Mouse (Mus musculus): ENCODE results near the gene Gm609. TPM values are rescaled to one million over a fixed set of nuclear protein-coding genes. Genes with fewer than 3 reads are reported as not detected.

Gm609 gene
- polyA plus RNA-seq, 1 experiment from 2014 or later: not detected

- no peak overlapping the region for H3K4me2 ChIP-seq (ENCODE audit: low read depth)
- H3K9ac ChIP-seq (ENCODE audit: low read length): no peak overlapping the region
- H3K9me3 ChIP-seq (ENCODE audit: control insufficient read depth, low read length): no peaks in the 10 kb centered on the region
- WGBS: 70% methylated on average over 2 of the region's 2 CpGs
- H3K4me3 ChIP-seq (ENCODE audit: low read depth, low read length): no peak overlapping the region
- no peaks in the 10 kb centered on the region for H3K36me3 ChIP-seq (ENCODE audit: control insufficient read depth, insufficient read depth, low read length)
- no peaks in the 10 kb centered on the region for H3K4me1 ChIP-seq (ENCODE audit: control insufficient read depth, insufficient read depth, low read length)
- H3K27ac ChIP-seq (ENCODE audit: low read depth, low read length): no peak overlapping the region
- DNase-seq (ENCODE audit: low spot score): no peak
- ATAC-seq (ENCODE audit: insufficient read depth, low FRiP score, low TSS enrichment): no peak
- no peaks in the 10 kb centered on the region for H3K27me3 ChIP-seq (ENCODE audit: control insufficient read depth, insufficient read depth, low read length)
Measured at GRCm38 (mm10) chr16:45402951-45403350, 89.8 kb downstream of the Gm609 start.

DNA sequence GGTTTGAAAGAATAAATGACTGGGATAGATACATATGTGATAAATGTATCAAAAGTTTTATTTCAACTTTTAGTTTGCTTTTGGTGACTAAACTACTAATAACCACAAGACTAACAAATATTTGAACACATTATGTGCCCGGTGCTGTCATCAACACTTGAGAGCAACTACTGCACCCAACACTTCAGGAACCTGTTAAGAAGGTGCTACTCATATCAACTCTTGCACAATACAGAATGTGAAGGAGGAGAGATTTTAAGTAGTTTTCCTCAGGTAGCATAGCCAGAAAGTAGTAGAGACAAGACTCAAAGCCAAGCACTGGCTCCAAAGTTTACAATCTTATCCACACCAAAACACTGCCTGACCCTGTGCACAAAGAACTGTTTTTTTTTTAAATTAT is 90.7 kb downstream of the Gm609 start:
- ATAC-seq (ENCODE audit: insufficient read depth, low FRiP score, low TSS enrichment) (no peak), DNase-seq (ENCODE audit: low spot score) (no peak)
- Histone ChIP-seq H3K9me3 (ENCODE audit: control insufficient read depth, low read length) (no peaks in the 10 kb centered on the region), H3K4me2 (ENCODE audit: low read depth) (no peak overlapping the region), H3K27ac (ENCODE audit: low read depth, low read length) (no peak overlapping the region), H3K36me3 (ENCODE audit: control insufficient read depth, insufficient read depth, low read length) (no peaks in the 10 kb centered on the region), H3K4me3 (ENCODE audit: low read depth, low read length) (no peak overlapping the region), H3K27me3 (ENCODE audit: control insufficient read depth, insufficient read depth, low read length) (no peaks in the 10 kb centered on the region), H3K4me1 (ENCODE audit: control insufficient read depth, insufficient read depth, low read length) (no peaks in the 10 kb centered on the region), H3K9ac (ENCODE audit: low read length) (no peak overlapping the region)
- 93% methylated on average over 1 of the region's 1 CpGs for WGBS

GRCm38 (mm10) chr16:45399947-45400555 is 92.7 kb downstream of the Gm609 start:
- Histone ChIP-seq H3K4me2 (ENCODE audit: low read depth) (no peak overlapping the region), H3K4me1 (ENCODE audit: control insufficient read depth, insufficient read depth, low read length) (no peaks in the 10 kb centered on the region), H3K9ac (ENCODE audit: low read length) (no peak overlapping the region), H3K36me3 (ENCODE audit: control insufficient read depth, insufficient read depth, low read length) (no peaks in the 10 kb centered on the region), H3K9me3 (ENCODE audit: control insufficient read depth, low read length) (no peaks in the 10 kb centered on the region), H3K4me3 (ENCODE audit: low read depth, low read length) (no peak overlapping the region), H3K27me3 (ENCODE audit: control insufficient read depth, insufficient read depth, low read length) (no peaks in the 10 kb centered on the region), H3K27ac (ENCODE audit: low read depth, low read length) (no peak overlapping the region)
- 71% methylated on average over 9 of the region's 9 CpGs for WGBS
- DNase-seq (ENCODE audit: low spot score): no peak
- no peak for ATAC-seq (ENCODE audit: insufficient read depth, low FRiP score, low TSS enrichment)

DNA sequence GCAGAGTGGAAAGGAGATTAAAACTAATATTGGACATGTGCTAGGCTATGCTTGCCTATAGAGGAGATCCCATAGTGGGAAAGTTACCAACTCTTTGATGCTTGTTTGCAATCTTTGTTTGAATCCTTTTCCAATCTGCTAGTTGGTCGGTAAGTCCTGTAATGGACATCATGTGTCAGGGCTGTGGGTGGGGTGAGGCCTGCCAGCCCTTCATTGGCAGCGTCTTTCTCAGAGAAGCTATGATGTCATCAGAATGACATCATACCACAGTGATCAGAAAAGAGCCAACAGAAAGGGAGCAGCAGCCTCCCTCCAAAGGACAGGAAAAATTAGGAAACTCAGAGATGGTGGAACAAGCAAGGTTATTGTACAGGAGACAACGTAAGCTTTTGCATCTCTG is 93.4 kb downstream of the Gm609 start:
- Histone ChIP-seq H3K27me3 (ENCODE audit: control insufficient read depth, insufficient read depth, low read length) (no peaks in the 10 kb centered on the region), H3K4me1 (ENCODE audit: control insufficient read depth, insufficient read depth, low read length) (no peaks in the 10 kb centered on the region)

DNA sequence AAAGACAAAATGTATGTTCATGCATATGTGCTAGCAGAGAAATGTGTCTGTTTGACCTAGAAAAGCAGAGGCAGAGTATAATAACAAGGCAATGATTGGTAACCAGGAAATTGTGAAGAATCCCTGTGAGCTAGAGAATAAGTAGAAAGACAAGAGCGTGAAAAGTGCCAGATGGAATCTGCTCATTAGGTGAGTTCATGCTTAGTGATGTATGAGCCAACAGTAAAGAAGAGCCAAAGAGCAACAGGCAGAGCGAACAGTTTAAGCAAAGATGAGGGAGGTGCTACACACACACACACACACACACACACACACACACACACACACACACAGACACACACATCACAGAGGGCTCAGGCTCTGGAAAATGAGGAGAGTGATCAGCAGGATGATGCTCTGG is 95.3 kb downstream of the Gm609 start:
- Histone ChIP-seq H3K4me1 (ENCODE audit: control insufficient read depth, insufficient read depth, low read length) (no peaks in the 10 kb centered on the region), H3K4me2 (ENCODE audit: low read depth) (no peak overlapping the region), H3K36me3 (ENCODE audit: control insufficient read depth, insufficient read depth, low read length) (no peaks in the 10 kb centered on the region), H3K4me3 (ENCODE audit: low read depth, low read length) (no peak overlapping the region), H3K9ac (ENCODE audit: low read length) (no peak overlapping the region), H3K27ac (ENCODE audit: low read depth, low read length) (no peak overlapping the region), H3K9me3 (ENCODE audit: control insufficient read depth, low read length) (no peaks in the 10 kb centered on the region), H3K27me3 (ENCODE audit: control insufficient read depth, insufficient read depth, low read length) (no peaks in the 10 kb centered on the region)
- 92% methylated on average over 2 of the region's 2 CpGs for WGBS
- DNase-seq (ENCODE audit: low spot score) (no peak), ATAC-seq (ENCODE audit: insufficient read depth, low FRiP score, low TSS enrichment) (no peak)

More for the DNA sequence above, 93.4 kb downstream of the Gm609 start:
- no peak overlapping the region for H3K9ac ChIP-seq (ENCODE audit: low read length)
- no peak overlapping the region for H3K4me2 ChIP-seq (ENCODE audit: low read depth)
- H3K27ac ChIP-seq (ENCODE audit: low read depth, low read length): no peak overlapping the region
- no peaks in the 10 kb centered on the region for H3K9me3 ChIP-seq (ENCODE audit: control insufficient read depth, low read length)
- no peak for DNase-seq (ENCODE audit: low spot score)
- WGBS: 91% methylated on average over 3 of the region's 3 CpGs
- no peak for ATAC-seq (ENCODE audit: insufficient read depth, low FRiP score, low TSS enrichment)
- no peak overlapping the region for H3K4me3 ChIP-seq (ENCODE audit: low read depth, low read length)
- no peaks in the 10 kb centered on the region for H3K36me3 ChIP-seq (ENCODE audit: control insufficient read depth, insufficient read depth, low read length)

DNA sequence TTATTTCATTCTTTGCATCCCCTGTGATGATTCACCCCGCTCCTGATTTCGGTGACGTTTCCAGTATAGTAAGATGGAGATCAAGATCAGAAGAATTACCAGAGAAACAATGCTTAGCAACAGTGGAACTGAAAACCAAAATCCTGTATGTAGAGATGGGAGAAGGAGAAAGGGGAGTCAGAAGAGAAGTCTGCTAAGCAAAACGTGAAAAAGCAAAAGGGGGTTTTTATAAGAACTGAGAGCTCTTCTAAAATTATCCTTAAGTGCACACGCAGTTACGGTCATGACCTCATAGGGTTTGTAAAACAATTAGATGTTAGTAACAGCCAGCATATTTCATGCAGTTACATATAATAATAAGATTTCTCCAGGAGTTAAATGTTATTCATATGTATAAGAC is 100.5 kb downstream of the Gm609 start:
- DNase-seq (ENCODE audit: low spot score) (no peak), ATAC-seq (ENCODE audit: insufficient read depth, low FRiP score, low TSS enrichment) (no peak)
- Histone ChIP-seq H3K9me3 (ENCODE audit: control insufficient read depth, low read length) (no peaks in the 10 kb centered on the region), H3K36me3 (ENCODE audit: control insufficient read depth, insufficient read depth, low read length) (no peaks in the 10 kb centered on the region), H3K27ac (ENCODE audit: low read depth, low read length) (no peak overlapping the region), H3K4me1 (ENCODE audit: control insufficient read depth, insufficient read depth, low read length) (no peaks in the 10 kb centered on the region), H3K27me3 (ENCODE audit: control insufficient read depth, insufficient read depth, low read length) (no peaks in the 10 kb centered on the region), H3K4me2 (ENCODE audit: low read depth) (no peak overlapping the region), H3K9ac (ENCODE audit: low read length) (no peak overlapping the region), H3K4me3 (ENCODE audit: low read depth, low read length) (no peak overlapping the region)
- 94% methylated on average over 6 of the region's 6 CpGs for WGBS

DNA sequence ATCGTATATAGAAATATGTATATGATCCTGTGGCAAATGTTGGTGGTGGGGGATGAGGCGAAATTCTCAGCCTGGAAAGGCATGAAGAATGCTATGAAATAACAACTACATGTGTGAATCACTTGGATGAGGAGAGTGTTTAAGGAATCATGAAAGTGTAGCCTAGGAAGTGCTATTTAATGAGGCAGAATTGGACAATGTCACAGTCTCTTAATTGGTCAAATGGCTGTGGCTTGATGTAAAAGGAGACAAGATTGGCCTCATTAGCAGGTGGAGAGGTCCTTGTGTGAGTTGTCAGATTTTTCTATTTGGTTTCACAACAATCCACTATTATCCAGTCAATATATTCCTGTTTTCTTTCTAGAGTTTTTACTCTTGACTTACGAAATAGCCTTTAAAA is 101.1 kb downstream of the Gm609 start:
- ATAC-seq (ENCODE audit: insufficient read depth, low FRiP score, low TSS enrichment) (no peak), DNase-seq (ENCODE audit: low spot score) (no peak)
- no peak overlapping the region for H3K4me2 ChIP-seq (ENCODE audit: low read depth)
- no peak overlapping the region for H3K9ac ChIP-seq (ENCODE audit: low read length)
- no peaks in the 10 kb centered on the region for H3K27me3 ChIP-seq (ENCODE audit: control insufficient read depth, insufficient read depth, low read length)
- H3K4me1 ChIP-seq (ENCODE audit: control insufficient read depth, insufficient read depth, low read length): no peaks in the 10 kb centered on the region
- no peak overlapping the region for H3K4me3 ChIP-seq (ENCODE audit: low read depth, low read length)
- no peak overlapping the region for H3K27ac ChIP-seq (ENCODE audit: low read depth, low read length)
- no peaks in the 10 kb centered on the region for H3K9me3 ChIP-seq (ENCODE audit: control insufficient read depth, low read length)
- WGBS: 94% methylated on average over 3 of the region's 3 CpGs
- H3K36me3 ChIP-seq (ENCODE audit: control insufficient read depth, insufficient read depth, low read length): no peaks in the 10 kb centered on the region

DNA sequence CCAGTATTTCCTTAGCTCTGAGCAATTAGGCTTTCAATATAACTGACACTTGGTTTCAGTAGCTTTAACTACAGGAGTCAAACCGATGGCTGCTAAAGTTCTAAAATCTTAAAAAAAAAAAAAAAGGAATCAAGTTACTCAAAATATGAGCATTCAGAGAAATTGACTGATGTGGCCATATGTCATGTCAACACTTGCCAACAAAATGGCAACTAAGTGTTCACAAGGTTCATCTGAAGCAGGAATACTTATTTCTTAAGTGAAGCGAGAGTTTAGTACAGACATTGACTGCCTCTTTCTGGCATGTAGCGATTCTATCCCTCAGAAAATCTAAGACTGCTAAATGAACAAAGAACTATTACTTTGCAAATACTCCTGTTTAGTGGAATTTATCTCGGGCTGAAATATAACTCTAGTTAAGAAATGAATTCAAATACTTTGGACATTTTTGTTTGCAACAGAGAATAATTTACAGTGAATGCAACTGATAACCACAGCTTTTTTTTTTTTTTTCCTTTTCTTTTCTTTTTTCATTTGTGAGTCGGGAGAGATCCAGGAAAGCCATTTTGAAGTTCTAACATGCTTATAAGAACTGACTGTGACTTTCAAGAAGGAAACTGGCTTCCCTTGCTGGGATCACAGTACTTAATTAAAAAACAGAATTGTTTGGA is 102.3 kb downstream of the Gm609 start:
- Histone ChIP-seq H3K4me2 (ENCODE audit: low read depth) (no peak overlapping the region), H3K27ac (ENCODE audit: low read depth, low read length) (no peak overlapping the region), H3K27me3 (ENCODE audit: control insufficient read depth, insufficient read depth, low read length) (no peaks in the 10 kb centered on the region), H3K4me1 (ENCODE audit: control insufficient read depth, insufficient read depth, low read length) (no peaks in the 10 kb centered on the region), H3K9me3 (ENCODE audit: control insufficient read depth, low read length) (no peaks in the 10 kb centered on the region), H3K9ac (ENCODE audit: low read length) (no peak overlapping the region), H3K36me3 (ENCODE audit: control insufficient read depth, insufficient read depth, low read length) (no peaks in the 10 kb centered on the region), H3K4me3 (ENCODE audit: low read depth, low read length) (no peak overlapping the region)
- DNase-seq (ENCODE audit: low spot score) (no peak), ATAC-seq (ENCODE audit: insufficient read depth, low FRiP score, low TSS enrichment) (no peak)
- WGBS: 88% methylated on average over 5 of the region's 5 CpGs

DNA sequence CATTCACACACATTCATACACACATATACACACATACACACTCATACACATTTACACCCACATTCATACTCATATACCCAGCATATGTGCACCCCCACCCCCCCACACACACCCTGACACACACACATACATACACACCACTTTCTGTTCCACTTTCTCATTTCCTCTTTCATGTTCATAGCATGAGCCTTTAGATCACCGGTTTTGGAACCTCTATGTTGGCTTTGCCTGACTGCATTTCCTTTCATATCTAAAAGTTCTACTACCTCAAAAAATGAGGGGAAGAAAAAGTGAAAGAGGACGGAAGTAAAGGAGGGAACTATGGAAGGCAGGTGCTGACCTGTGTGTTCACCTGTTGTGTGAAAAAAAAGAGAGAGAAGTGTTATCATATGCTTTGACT is 102.9 kb downstream of the Gm609 start:
- H3K36me3 ChIP-seq (ENCODE audit: control insufficient read depth, insufficient read depth, low read length): no peaks in the 10 kb centered on the region
- no peaks in the 10 kb centered on the region for H3K9me3 ChIP-seq (ENCODE audit: control insufficient read depth, low read length)
- H3K4me1 ChIP-seq (ENCODE audit: control insufficient read depth, insufficient read depth, low read length): no peaks in the 10 kb centered on the region
- no peaks in the 10 kb centered on the region for H3K27me3 ChIP-seq (ENCODE audit: control insufficient read depth, insufficient read depth, low read length)
- H3K27ac ChIP-seq (ENCODE audit: low read depth, low read length): no peak overlapping the region
- WGBS: 87% methylated on average over 2 of the region's 2 CpGs
- DNase-seq (ENCODE audit: low spot score): no peak
- no peak overlapping the region for H3K9ac ChIP-seq (ENCODE audit: low read length)
- no peak overlapping the region for H3K4me2 ChIP-seq (ENCODE audit: low read depth)
- ATAC-seq (ENCODE audit: insufficient read depth, low FRiP score, low TSS enrichment): no peak
- H3K4me3 ChIP-seq (ENCODE audit: low read depth, low read length): no peak overlapping the region

All from neural tube, embryonic 11.5 days (tissue).